Mouse (Mus musculus) spleen, adult 2 months (tissue): Measurements from ENCODE around the gene Cyp4a30b.

ENCODE experiments used
- CTCF ChIP-seq: fragments of 200-500 bp; IDR thresholded peaks from 2 replicates; pipeline ENCODE4 v1.5.1; 2011; ENCODE audit warnings: mild to moderate bottlenecking, inconsistent platforms; ENCODE audit not compliant: insufficient read depth, insufficient read length, insufficient replicate concordance; ENCODE audit errors: extremely low read depth
- POLR2A ChIP-seq: fragments of 200-500 bp; IDR thresholded peaks from 2 replicates; pipeline ENCODE4 v1.6.1; 2011; ENCODE audit warnings: low read depth, low read length, inconsistent platforms

DNA sequence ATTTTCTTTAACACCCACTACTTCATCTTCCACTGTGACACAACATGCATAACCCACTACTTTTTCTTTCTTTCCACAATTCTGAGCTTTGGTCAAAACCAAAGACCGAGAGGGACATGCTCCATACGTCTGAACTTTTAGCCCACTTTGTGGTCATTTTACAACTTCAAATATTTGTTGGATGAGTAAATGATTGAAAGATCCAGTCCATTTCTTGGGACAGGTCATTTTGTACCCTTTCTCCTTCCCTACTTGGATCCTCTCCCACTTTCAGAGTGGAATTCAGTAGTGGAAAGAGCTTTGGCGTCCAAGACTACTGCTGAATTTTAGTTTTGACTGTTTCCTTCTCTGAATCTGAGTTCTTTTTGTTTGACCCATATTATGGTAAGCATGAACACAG is 45.1 kb downstream of the Cyp4a30b start:
- TF ChIP-seq CTCF (no peak), POLR2A (no peak)
